Mouse (Mus musculus) lung, postnatal 0 days (tissue): ENCODE measurements around the gene Gng2. TPM values are rescaled to one million over a fixed set of nuclear protein-coding genes. Genes with fewer than 3 reads are reported as not detected.

Experiments
- ATAC-seq: fragments of 200-750 bp; cut with Nextera tagmentation; 2 replicates; pipeline ENCODE4 v1.8.0; 2017; ENCODE audit warnings: moderate library complexity
- DNase-seq: peaks from one replicate; pipeline ENCODE4 v3.0.0-alpha.2; 2016; ENCODE audit warnings: low spot score
- H3K27ac ChIP-seq: fragments of 300-500 bp; sonication (generic); 2 replicates; pipeline ENCODE4 v1.5.1; 2014; ENCODE audit warnings: antibody characterized with exemption, mild to moderate bottlenecking, low read length, mixed read lengths
- H3K27me3 ChIP-seq: fragments of 300-500 bp; sonication (generic); replicated peaks from 2 replicates; pipeline ENCODE4 v1.6.1; 2014; ENCODE audit warnings: low read length, mixed read lengths; ENCODE audit not compliant: insufficient read depth
- H3K36me3 ChIP-seq: fragments of 300-500 bp; sonication (generic); 2 replicates; pipeline ENCODE4 v1.6.1; 2014; ENCODE audit warnings: low read length, mixed read lengths; ENCODE audit not compliant: insufficient read depth
- H3K4me1 ChIP-seq: fragments of 300-500 bp; sonication (generic); 2 replicates; pipeline ENCODE4 v1.6.1; 2014; ENCODE audit warnings: antibody characterized with exemption, low read depth, low read length, mixed read lengths; ENCODE audit not compliant: insufficient read depth
- H3K4me2 ChIP-seq: fragments of 300-500 bp; sonication (generic); replicated peaks from 2 replicates; pipeline ENCODE4 v1.6.1; 2014; ENCODE audit warnings: low read depth, mild to moderate bottlenecking, low read length, moderate library complexity, mixed read lengths
- H3K4me3 ChIP-seq: fragments of 300-500 bp; sonication (generic); 2 replicates; pipeline ENCODE4 v1.5.1; 2014; ENCODE audit warnings: low read depth, low read length
- H3K9ac ChIP-seq: fragments of 300-500 bp; sonication (generic); replicated peaks from 2 replicates; pipeline ENCODE4 v1.6.1; 2014; ENCODE audit warnings: low read depth, mild to moderate bottlenecking
- H3K9me3 ChIP-seq: fragments of 300-500 bp; sonication (generic); 2 replicates; pipeline ENCODE4 v1.6.1; 2016; ENCODE audit warnings: low read length, mixed read lengths
- CTCF ChIP-seq: IDR thresholded peaks from 2 replicates; pipeline ENCODE4 v1.5.1; 2016; ENCODE audit warnings: antibody characterized with exemption, mild to moderate bottlenecking
- EP300 ChIP-seq: IDR thresholded peaks from 2 replicates; pipeline ENCODE4 v1.6.1; 2016; ENCODE audit warnings: antibody characterized with exemption, mild to moderate bottlenecking, control low read depth
- WGBS: fragments of 180-500 bp; shearing (Covaris S2); extraction: QIAGEN DNeasy Blood & Tissue Kit; methylation state at CpG from one replicate; pipeline ENCODE4 v1.1.7; 2014; 5-methylcytosine and 5-hydroxymethylcytosine counted together
- polyA plus RNA-seq: library from polyadenylated mRNA; unstranded; fragments of >200 nt; fragmentation: Nextera tagmentation; extraction: Ambion mirVana; gene quantifications from 2 replicates; pipeline ENCODE4 v1.2.1, GENCODE M21; 2015

The Gng2 gene
- polyA plus RNA-seq, 1 experiment from 2014 or later = 27.9 TPM

- no peak overlapping the region for H3K4me2 ChIP-seq
- no peak overlapping the region for H3K4me3 ChIP-seq
- WGBS = 48% methylated on average over 6 of the region's 6 CpGs
- no peak overlapping the region for H3K27ac ChIP-seq
- no peak for DNase-seq
- 0 out of 2 replicates have a peak, but pooled peaks cover 4% of the 10 kb centered on the region for H3K36me3 ChIP-seq
- H3K9ac ChIP-seq = no peak overlapping the region
- H3K9me3 ChIP-seq = no peaks in the 10 kb centered on the region
- H3K27me3 ChIP-seq = no peaks in the 10 kb centered on the region
- ATAC-seq = no peak
- H3K4me1 ChIP-seq = no peaks in the 10 kb centered on the region
- TF ChIP-seq EP300 (no peak), CTCF (no peak)
Observed at GRCm38 (mm10) chr14:19927879-19928278, 49.5 kb downstream of the Gng2 start.

- H3K36me3 ChIP-seq = 0 out of 2 replicates have a peak, but pooled peaks cover 4% of the 10 kb centered on the region
- H3K27ac ChIP-seq = no peak overlapping the region
- no peaks in the 10 kb centered on the region for H3K4me1 ChIP-seq
- 45% methylated on average over 2 of the region's 2 CpGs for WGBS
- no peaks in the 10 kb centered on the region for H3K27me3 ChIP-seq
- ATAC-seq (no peak), DNase-seq (no peak)
- no peak for TF ChIP-seq EP300
- TF ChIP-seq CTCF = no peak
- no peak overlapping the region for H3K9ac ChIP-seq
- no peak overlapping the region for H3K4me2 ChIP-seq
- H3K9me3 ChIP-seq = no peaks in the 10 kb centered on the region
- H3K4me3 ChIP-seq = no peak overlapping the region
Observed at GRCm38 (mm10) chr14:19927156-19927555, 50.3 kb downstream of the Gng2 start.

- Histone ChIP-seq H3K4me1 (no peaks in the 10 kb centered on the region), H3K4me3 (no peak overlapping the region), H3K4me2 (no peak overlapping the region), H3K27ac (no peak overlapping the region), H3K9ac (no peak overlapping the region), H3K27me3 (no peaks in the 10 kb centered on the region), H3K9me3 (no peaks in the 10 kb centered on the region), H3K36me3 (0 out of 2 replicates have a peak, but pooled peaks cover 4% of the 10 kb centered on the region)
- 69% methylated on average over 8 of the region's 8 CpGs for WGBS
- TF ChIP-seq EP300 = no peak
- TF ChIP-seq CTCF = no peak
- ATAC-seq (no peak), DNase-seq (no peak)
Observed at GRCm38 (mm10) chr14:19926312-19926711, 51.1 kb downstream of the Gng2 start.

DNA sequence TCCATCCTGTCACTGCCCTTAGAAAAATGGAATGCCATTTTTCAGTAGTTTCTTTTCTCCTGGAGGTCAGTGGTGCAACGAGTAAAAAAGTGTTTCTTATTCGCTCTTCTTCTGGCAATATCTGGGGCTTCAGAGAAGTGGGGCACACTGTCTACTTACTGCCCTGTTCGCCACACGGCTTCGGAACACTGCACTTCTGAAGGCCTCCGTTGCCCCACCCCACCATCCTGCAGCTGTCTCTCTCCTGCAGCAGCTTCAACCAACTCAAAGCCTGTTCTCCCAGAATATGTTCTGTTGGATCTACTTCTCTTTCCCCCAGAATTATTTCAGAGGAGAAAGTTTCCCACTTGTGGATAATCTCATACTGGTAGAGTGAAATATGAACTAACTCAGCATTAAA is 52.3 kb downstream of the Gng2 start:
- no peaks in the 10 kb centered on the region for H3K4me1 ChIP-seq
- 0 out of 2 replicates have a peak, but pooled peaks cover 4% of the 10 kb centered on the region for H3K36me3 ChIP-seq
- 75% methylated on average over 6 of the region's 6 CpGs for WGBS

DNA sequence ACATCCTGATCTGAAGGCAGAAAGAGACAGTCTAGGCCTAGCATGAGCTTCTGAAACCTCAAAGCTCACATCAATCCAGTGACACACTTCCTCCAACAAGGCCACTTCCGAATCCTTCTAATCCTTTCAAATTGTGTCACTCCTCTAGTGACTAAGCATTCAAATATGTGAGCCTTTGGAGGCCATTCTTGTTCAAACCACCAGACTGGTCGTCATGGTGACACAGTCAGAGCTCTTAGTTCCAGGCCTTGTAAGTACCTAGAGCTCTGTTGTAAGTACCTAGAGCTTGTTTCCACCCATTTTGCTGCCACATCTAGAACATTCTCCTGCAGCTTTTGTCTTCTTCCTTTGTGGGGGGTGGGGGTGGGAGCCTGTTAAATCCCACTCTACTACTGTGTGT is 53.3 kb downstream of the Gng2 start:
- H3K36me3 ChIP-seq = 0 out of 2 replicates have a peak, but pooled peaks cover 4% of the 10 kb centered on the region
- H3K27me3 ChIP-seq = no peaks in the 10 kb centered on the region
- ATAC-seq (no peak), DNase-seq (no peak)
- TF ChIP-seq EP300 = no peak
- TF ChIP-seq CTCF = no peak
- 92% methylated on average over 2 of the region's 2 CpGs for WGBS
- H3K4me1 ChIP-seq = no peaks in the 10 kb centered on the region
- no peak overlapping the region for H3K27ac ChIP-seq
- no peak overlapping the region for H3K9ac ChIP-seq
- H3K4me2 ChIP-seq = no peak overlapping the region
- H3K4me3 ChIP-seq = no peak overlapping the region
- H3K9me3 ChIP-seq = no peaks in the 10 kb centered on the region

More for the DNA sequence above, 52.3 kb downstream of the Gng2 start:
- H3K9ac ChIP-seq = no peak overlapping the region
- no peaks in the 10 kb centered on the region for H3K27me3 ChIP-seq
- DNase-seq (no peak), ATAC-seq (no peak)
- no peaks in the 10 kb centered on the region for H3K9me3 ChIP-seq
- H3K4me3 ChIP-seq = no peak overlapping the region
- no peak for TF ChIP-seq EP300
- TF ChIP-seq CTCF = no peak
- no peak overlapping the region for H3K27ac ChIP-seq
- no peak overlapping the region for H3K4me2 ChIP-seq

DNA sequence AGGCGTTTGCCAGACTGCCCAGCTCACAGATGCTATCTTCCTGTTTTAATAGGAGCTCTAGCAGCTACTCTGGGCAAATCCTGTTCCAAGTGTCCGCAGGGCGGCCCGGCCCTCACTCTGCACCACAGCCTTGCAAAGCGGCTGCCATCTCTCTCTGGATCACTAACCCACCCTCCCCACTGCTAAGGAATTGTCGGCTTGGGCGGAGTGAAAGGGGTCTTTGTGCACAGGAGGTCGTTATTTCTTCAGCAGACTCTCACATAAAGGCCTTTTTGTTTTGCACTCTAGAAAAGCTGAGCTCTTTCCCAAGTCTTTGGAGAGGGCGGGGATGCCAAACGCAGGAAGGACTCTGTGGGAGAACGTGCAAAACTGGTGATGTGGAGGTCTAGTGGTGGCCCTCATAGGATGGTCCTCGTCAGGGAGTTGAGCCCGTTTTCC is 57.2 kb downstream of the Gng2 start:
- 46% methylated on average over 13 of the region's 13 CpGs for WGBS
- ATAC-seq = no peak

GRCm38 (mm10) chr14:19919789-19920188 is 57.6 kb downstream of the Gng2 start:
- ATAC-seq (no peak), DNase-seq (no peak)
- 0 out of 2 replicates have a peak, but pooled peaks cover 4% of the 10 kb centered on the region for H3K36me3 ChIP-seq
- WGBS = 70% methylated on average over 7 of the region's 7 CpGs
- no peak overlapping the region for H3K4me2 ChIP-seq
- no peak for TF ChIP-seq CTCF
- TF ChIP-seq EP300 = no peak
- H3K4me3 ChIP-seq = no peak overlapping the region
- H3K9ac ChIP-seq = no peak overlapping the region
- H3K9me3 ChIP-seq = no peaks in the 10 kb centered on the region
- no peaks in the 10 kb centered on the region for H3K4me1 ChIP-seq
- H3K27ac ChIP-seq = no peak overlapping the region
- no peaks in the 10 kb centered on the region for H3K27me3 ChIP-seq

More for the DNA sequence above, 57.2 kb downstream of the Gng2 start:
- H3K27me3 ChIP-seq = no peaks in the 10 kb centered on the region
- H3K9ac ChIP-seq = no peak overlapping the region
- H3K27ac ChIP-seq = no peak overlapping the region
- H3K4me2 ChIP-seq = no peak overlapping the region
- no peaks in the 10 kb centered on the region for H3K4me1 ChIP-seq
- H3K4me3 ChIP-seq = no peak overlapping the region
- H3K36me3 ChIP-seq = 0 out of 2 replicates have a peak, but pooled peaks cover 4% of the 10 kb centered on the region
- no peak for TF ChIP-seq CTCF
- no peak for TF ChIP-seq EP300
- DNase-seq = no peak
- H3K9me3 ChIP-seq = no peaks in the 10 kb centered on the region
